9 mouse cellular contexts compared by ENCODE assay signal in the genomic region with DNA sequence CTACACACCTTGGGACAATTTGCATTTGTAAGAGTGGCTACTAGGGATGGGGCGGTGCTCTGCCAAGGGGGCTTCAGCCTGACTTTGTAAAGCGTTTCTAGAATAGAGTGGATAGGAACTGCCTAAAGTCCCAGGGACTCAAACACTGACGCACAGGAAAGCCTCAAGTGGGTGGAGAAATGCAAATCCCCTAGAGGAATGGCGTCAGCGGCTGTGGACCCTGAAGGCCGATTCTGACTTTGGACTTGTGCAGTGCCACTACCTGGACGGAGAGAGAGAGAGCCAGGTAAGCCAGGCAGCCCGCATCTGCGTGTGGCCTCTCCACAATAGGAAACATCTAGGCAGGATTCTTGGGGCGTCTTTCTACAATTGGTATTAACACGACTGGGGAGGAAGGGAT. TPM values are rescaled to one million over a fixed set of nuclear protein-coding genes. Genes with fewer than 3 reads are reported as not detected.
DNase-seq lines count a peak whose midpoint lies in the region; ATAC-seq and TF ChIP-seq lines count a peak whose summit lies in the region.
"Had no signal": no experiment of that assay in that cellular context is flagged by ENCODE, and none has a peak within 500 bp of the region (broad histone marks: within the 10 kb centered on the region; RNA-seq: fewer than 3 reads in every experiment).

No protein-coding gene starts in this region.

- no peak for ATAC-seq in liver, embryonic 11.5 days (replicated peaks; ENCODE audit: low FRiP score)
- no peak for ATAC-seq in midbrain, embryonic 15.5 days (replicated peaks)

- H3K9ac ChIP-seq in ES-Bruce4 (ENCODE audit: low read depth, poor library complexity, severe bottlenecking) = peak overlapping the region; percentile 71
- H3K9ac ChIP-seq in liver, embryonic 11.5 days (ENCODE audit: low read depth, low read length) = peak overlapping the region; percentile 12; the same call in 1 of the 2 replicates
- no peak overlapping the region for H3K9ac ChIP-seq in midbrain, embryonic 15.5 days

- peak overlapping the region; percentile 63 for H3K4me2 ChIP-seq in liver, embryonic 11.5 days
- peak overlapping the region; percentile 40 for H3K4me2 ChIP-seq in midbrain, embryonic 15.5 days

- TF ChIP-seq POLR2A in ES-Bruce4 (IDR thresholded peaks at IDR 0.05; ENCODE audit: insufficient read depth, low read length) = no peak

- TF ChIP-seq CTCF in ES-Bruce4 (IDR thresholded peaks at IDR 0.05; ENCODE audit: low read depth, low read length) = no peak

- peak overlapping the region; percentile 79 for H3K4me3 ChIP-seq in ES-Bruce4 (ENCODE audit: low read depth, low read length)
- H3K4me3 ChIP-seq in brown adipose tissue, adult 24 weeks (ENCODE audit: insufficient read depth, low read depth, low read length) = 0 out of 2 replicates have a peak overlapping the region, but pooled peaks have one; percentile 20
- peak overlapping the region; percentile 40 for H3K4me3 ChIP-seq in liver, embryonic 11.5 days (ENCODE audit: low read depth, low read length)
- H3K4me3 ChIP-seq in midbrain, embryonic 15.5 days = peak overlapping the region; percentile 15
- H3K4me3 ChIP-seq: erythroblast, embryonic 14.5 days had no signal

- TF ChIP-seq EP300 in ES-Bruce4 (IDR thresholded peaks at IDR 0.05; ENCODE audit: insufficient read depth, low read depth, low read length) = peak; percentile 55; the same call in 1 of the 2 replicates

- no peaks in the 10 kb centered on the region; the same call in 1 of the 2 replicates for H3K36me3 ChIP-seq in ES-Bruce4 (ENCODE audit: control insufficient read depth, insufficient read depth, low read length, poor library complexity, severe bottlenecking)
- no peaks in the 10 kb centered on the region for H3K36me3 ChIP-seq in liver, embryonic 11.5 days (ENCODE audit: control insufficient read depth, insufficient read depth, low read length)
- H3K36me3 ChIP-seq in midbrain, embryonic 15.5 days (replicated peaks) = no peaks in the 10 kb centered on the region

- peak; percentile 7 for DNase-seq in heart, postnatal 4 days
- peak; percentile 35 for DNase-seq in liver, embryonic 11.5 days (ENCODE audit: low spot score)
- no peak for DNase-seq in urinary bladder, adult 2 months (ENCODE audit: low spot score)
- DNase-seq in right cerebral cortex, postnatal 14 days = no peak
- no peak for DNase-seq in right cerebral cortex, adult 18-20 months

- H3K27ac ChIP-seq in ES-Bruce4 (ENCODE audit: insufficient read depth, low read length) = peak overlapping the region; percentile 85
- no peak overlapping the region for H3K27ac ChIP-seq in brown adipose tissue, adult 24 weeks (replicated peaks; ENCODE audit: low read depth, low read length)
- H3K27ac ChIP-seq in liver, embryonic 11.5 days (ENCODE audit: low read depth, low read length) = no peak overlapping the region
- no peak overlapping the region for H3K27ac ChIP-seq in midbrain, embryonic 15.5 days

- WGBS in liver, embryonic 11.5 days = 5% methylated on average over 11 of the region's 11 CpGs
- 3% methylated on average over 11 of the region's 11 CpGs for WGBS in midbrain, embryonic 15.5 days

- peaks cover 2% of the 10 kb centered on the region for H3K4me1 ChIP-seq in ES-Bruce4 (ENCODE audit: control insufficient read depth, insufficient read depth, low read length)
- H3K4me1 ChIP-seq in brown adipose tissue, adult 24 weeks (ENCODE audit: control insufficient read depth, insufficient read depth, insufficient read length, low read length) = no peaks in the 10 kb centered on the region
- H3K4me1 ChIP-seq in liver, embryonic 11.5 days (replicated peaks; ENCODE audit: control insufficient read depth, insufficient read depth, low read length) = no peaks in the 10 kb centered on the region
- peaks cover 8% of the 10 kb centered on the region; the same call in 1 of the 2 replicates for H3K4me1 ChIP-seq in midbrain, embryonic 15.5 days

- H3K27me3 ChIP-seq in ES-Bruce4 (ENCODE audit: control insufficient read depth, insufficient read depth, low read length, poor library complexity, severe bottlenecking) = no peaks in the 10 kb centered on the region
- no peaks in the 10 kb centered on the region for H3K27me3 ChIP-seq in liver, embryonic 11.5 days (replicated peaks; ENCODE audit: control insufficient read depth, insufficient read depth, low read length)
- no peaks in the 10 kb centered on the region for H3K27me3 ChIP-seq in midbrain, embryonic 15.5 days (replicated peaks)

- no peaks in the 10 kb centered on the region for H3K9me3 ChIP-seq in ES-Bruce4 (replicated peaks; ENCODE audit: control insufficient read depth, insufficient read depth, low read length, poor library complexity, severe bottlenecking)
- H3K9me3 ChIP-seq in liver, embryonic 11.5 days (ENCODE audit: control insufficient read depth, low read length) = no peaks in the 10 kb centered on the region
- H3K9me3 ChIP-seq in midbrain, embryonic 15.5 days = no peaks in the 10 kb centered on the region

RNA-seq across cellular contexts. Expression of a gene that starts 21.5 kb away (rescaled TPM):
- polyA plus RNA-seq in ES-Bruce4 (2011; ENCODE audit: insufficient read depth, insufficient read length, low read depth, missing spikeins) = 5.3 and 6.8 TPM in 2 replicates
- 0.52 TPM in 1 of 2 replicates, not detected in the other for polyA plus RNA-seq in brown adipose tissue, adult 24 weeks (2012; ENCODE audit: insufficient read depth, insufficient read length, missing spikeins)
- total RNA-seq in heart, postnatal 4 days (2021) = under 1 TPM; 0.25 to 0.33 TPM
- 2.6 TPM in 2 replicates for polyA plus RNA-seq in liver, embryonic 11.5 days (2014; fragmentation: Nextera tagmentation; extraction: Ambion mirVana)
- 0.18 and 0.43 TPM in 2 replicates for polyA plus RNA-seq in midbrain, embryonic 15.5 days (2015; fragmentation: Nextera tagmentation; extraction: Ambion mirVana)
- polyA plus RNA-seq in urinary bladder, adult 2 months (2012; rRNA removed) = 0.85 and 0.94 TPM in 2 replicates
- polyA plus RNA-seq: erythroblast, embryonic 14.5 days had no signal

Comparison
In these comparisons a context has a peak if more than half of its experiments do, and no peak if none do; other contexts are left out.
1. H3K4me3 ChIP-seq: peak in every context shown above with its lines; median percentile 79 in ES-Bruce4; 40 in liver, embryonic 11.5 days; 20 in brown adipose tissue, adult 24 weeks; 15 in midbrain, embryonic 15.5 days.
2. DNase-seq: peak in heart, postnatal 4 days (single experiment) and liver, embryonic 11.5 days (single experiment); none in urinary bladder, adult 2 months (single experiment), right cerebral cortex, postnatal 14 days (single experiment) and right cerebral cortex, adult 18-20 months (single experiment).